Mouse (Mus musculus) thymus, adult 2 months (tissue): Measurements from ENCODE around the gene Brk1.

Experiments
- CTCF ChIP-seq: fragments of 200-500 bp; IDR thresholded peaks from 2 replicates; pipeline ENCODE4 v1.5.1; 2012; ENCODE audit warnings: mild to moderate bottlenecking, control low read depth, low read length, moderate library complexity, borderline replicate concordance; ENCODE audit not compliant: control insufficient read depth, poor library complexity, insufficient read depth; ENCODE audit errors: extremely low read depth
- POLR2A ChIP-seq: fragments of 200-500 bp; IDR thresholded peaks from 2 replicates; pipeline ENCODE4 v1.6.1; 2012; ENCODE audit warnings: mild to moderate bottlenecking, low read length, control low read depth, moderate library complexity; ENCODE audit not compliant: control insufficient read depth, poor library complexity, insufficient read depth; ENCODE audit errors: extremely low read depth

GRCm38 (mm10) chr6:113614997-113615396, 10.4 kb downstream of the Brk1 start:
- TF ChIP-seq CTCF (no peak), POLR2A (no peak)
